Mouse (Mus musculus) forebrain, embryonic 13.5 days (tissue): ENCODE data around the gene Ppfibp2. TPM values are rescaled to one million over a fixed set of nuclear protein-coding genes. Genes with fewer than 3 reads are reported as not detected.

Experiments
- ATAC-seq: fragments of 200-750 bp; cut with Nextera tagmentation; 2 replicates; pipeline ENCODE4 v1.8.0; 2017
- H3K27ac ChIP-seq: fragments of 300-500 bp; sonication (generic); 2 replicates; pipeline ENCODE4 v1.5.1; 2015; ENCODE audit warnings: inconsistent platforms, mild to moderate bottlenecking, moderate library complexity
- H3K27me3 ChIP-seq: fragments of 300-500 bp; sonication (generic); 2 replicates; pipeline ENCODE4 v1.6.1; 2015; ENCODE audit warnings: mild to moderate bottlenecking, inconsistent platforms
- H3K36me3 ChIP-seq: fragments of 300-500 bp; sonication (generic); 2 replicates; pipeline ENCODE4 v1.6.1; 2015; ENCODE audit warnings: mild to moderate bottlenecking, inconsistent platforms; ENCODE audit not compliant: poor library complexity, severe bottlenecking
- H3K4me1 ChIP-seq: fragments of 300-500 bp; sonication (generic); 2 replicates; pipeline ENCODE4 v1.6.1; 2015; ENCODE audit warnings: inconsistent platforms
- H3K4me2 ChIP-seq: fragments of 300-500 bp; sonication (generic); 2 replicates; pipeline ENCODE4 v1.6.1; 2015; ENCODE audit warnings: inconsistent platforms, mild to moderate bottlenecking, moderate library complexity
- H3K4me3 ChIP-seq: fragments of 300-500 bp; sonication (generic); 2 replicates; pipeline ENCODE4 v1.5.1; 2015; ENCODE audit warnings: mild to moderate bottlenecking, inconsistent platforms
- H3K9ac ChIP-seq: fragments of 300-500 bp; sonication (generic); 2 replicates; pipeline ENCODE4 v1.6.1; 2015; ENCODE audit warnings: mild to moderate bottlenecking, inconsistent platforms
- H3K9me3 ChIP-seq: fragments of 300-500 bp; sonication (generic); replicated peaks from 2 replicates; pipeline ENCODE4 v1.6.1; 2016; ENCODE audit warnings: inconsistent platforms
- WGBS: fragments of 180-500 bp; shearing (Covaris S2); methylation state at CpG from one replicate; pipeline ENCODE4 v1.1.7; 2015; 5-methylcytosine and 5-hydroxymethylcytosine counted together
- polyA plus RNA-seq: library from polyadenylated mRNA; unstranded; fragments of >200 nt; fragmentation: Nextera tagmentation; extraction: Ambion mirVana; gene quantifications from 2 replicates; pipeline ENCODE4 v1.2.1, GENCODE M21; 2015

The Ppfibp2 gene
- polyA plus RNA-seq, 1 experiment from 2014 or later, result 1.1 TPM

DNA sequence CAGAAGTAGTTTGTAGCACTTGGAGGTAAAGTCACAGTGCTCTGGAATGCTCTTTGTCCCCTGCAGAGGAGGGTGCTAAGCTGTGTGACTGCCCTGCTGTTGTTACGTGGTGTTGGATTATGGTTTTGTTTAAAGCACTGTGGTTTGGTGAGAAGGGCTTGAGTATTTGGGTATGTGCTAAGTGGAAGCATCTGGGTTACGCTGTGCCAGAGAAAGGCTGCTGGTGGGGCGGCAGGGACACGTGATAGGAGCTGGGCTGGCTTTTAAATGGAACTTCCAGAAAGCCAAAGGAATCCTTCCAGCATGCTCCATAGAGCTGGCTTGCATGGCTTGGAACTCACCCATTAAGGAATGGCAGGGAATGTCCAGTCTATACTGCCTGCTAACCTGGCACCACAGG lies 24.2 kb downstream of the Ppfibp2 start:
- Histone ChIP-seq H3K9me3 (no peaks in the 10 kb centered on the region), H3K27me3 (no peaks in the 10 kb centered on the region), H3K27ac (no peak overlapping the region), H3K9ac (no peak overlapping the region), H3K4me1 (no peaks in the 10 kb centered on the region), H3K36me3 (no peaks in the 10 kb centered on the region), H3K4me2 (no peak overlapping the region), H3K4me3 (no peak overlapping the region)
- WGBS, result 74% methylated on average over 4 of the region's 4 CpGs
- ATAC-seq, result no peak

- no peak overlapping the region for H3K9ac ChIP-seq
- no peak overlapping the region for H3K27ac ChIP-seq
- H3K4me1 ChIP-seq, result no peaks in the 10 kb centered on the region
- 65% methylated on average over 3 of the region's 3 CpGs for WGBS
- H3K36me3 ChIP-seq, result no peaks in the 10 kb centered on the region
- H3K4me2 ChIP-seq, result no peak overlapping the region
- no peaks in the 10 kb centered on the region for H3K9me3 ChIP-seq
- no peak for ATAC-seq
- H3K27me3 ChIP-seq, result no peaks in the 10 kb centered on the region
- no peak overlapping the region for H3K4me3 ChIP-seq
Measured at GRCm38 (mm10) chr7:107620137-107620536, 25.1 kb downstream of the Ppfibp2 start.

DNA sequence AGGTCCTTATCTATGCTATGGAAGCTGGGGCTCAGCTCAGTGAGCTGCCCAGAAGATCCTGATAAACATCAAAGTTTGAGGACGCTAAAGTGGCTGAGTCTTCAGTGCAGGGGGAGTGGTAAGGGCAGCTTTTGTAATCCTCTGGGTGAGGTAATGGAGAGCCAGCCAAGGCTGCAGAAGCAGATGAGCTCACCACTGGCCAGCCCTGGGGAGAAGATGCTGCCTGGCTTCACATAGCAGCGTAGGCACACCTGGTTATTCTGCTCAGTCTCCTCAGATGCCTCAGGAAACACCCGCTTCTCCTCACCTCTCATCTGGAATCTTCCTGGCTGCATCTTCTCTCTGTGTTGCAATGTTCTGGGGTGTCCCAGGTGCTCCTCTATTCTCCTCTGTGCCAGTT lies 29.4 kb downstream of the Ppfibp2 start:
- Histone ChIP-seq H3K4me3 (no peak overlapping the region), H3K36me3 (no peaks in the 10 kb centered on the region), H3K27me3 (no peaks in the 10 kb centered on the region), H3K27ac (no peak overlapping the region), H3K4me2 (no peak overlapping the region), H3K4me1 (no peaks in the 10 kb centered on the region), H3K9me3 (no peaks in the 10 kb centered on the region), H3K9ac (no peak overlapping the region)
- WGBS, result 62% methylated on average over 3 of the region's 3 CpGs
- no peak for ATAC-seq

DNA sequence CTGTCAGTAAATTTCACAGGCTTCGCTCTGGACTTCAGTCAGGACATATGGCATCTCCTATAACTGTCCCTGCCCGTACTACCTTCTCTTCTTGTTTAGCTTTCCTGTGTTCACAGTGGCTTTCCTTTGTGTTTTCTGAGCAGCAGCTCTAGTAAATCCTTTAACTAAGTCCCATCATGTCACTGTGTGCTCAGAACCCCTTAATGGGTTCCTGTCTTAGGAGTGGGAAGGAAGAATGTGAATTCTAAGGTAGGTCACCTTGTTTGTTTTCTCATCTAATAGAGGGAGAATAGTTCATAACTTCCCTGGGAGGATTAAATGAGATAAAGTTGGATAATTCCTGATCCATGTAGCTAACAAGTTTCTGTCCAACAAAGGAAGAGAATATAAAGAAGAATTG lies 30.1 kb downstream of the Ppfibp2 start, which contains the start of gene 5330417H12Rik:
Gene 5330417H12Rik, minus strand, starts transcription at position 101 of the 400 bp plus-strand sequence.
- H3K4me2 ChIP-seq, result no peak within 1 kb of the TSS
- H3K27ac ChIP-seq, result no peak within 1 kb of the TSS
- no peaks in the 10 kb centered on the region for H3K4me1 ChIP-seq
- no peaks in the 10 kb centered on the region for H3K27me3 ChIP-seq
- H3K4me3 ChIP-seq, result no peak within 1 kb of the TSS
- H3K9ac ChIP-seq, result no peak within 1 kb of the TSS
- no peaks in the 10 kb centered on the region for H3K36me3 ChIP-seq
- WGBS, result 70% methylated on average over 2 of the region's 2 CpGs
- ATAC-seq, result no peak
- H3K9me3 ChIP-seq, result no peaks in the 10 kb centered on the region

- Histone ChIP-seq H3K36me3 (no peaks in the 10 kb centered on the region), H3K27me3 (no peaks in the 10 kb centered on the region), H3K9ac (no peak overlapping the region), H3K27ac (no peak overlapping the region), H3K4me2 (no peak overlapping the region), H3K9me3 (no peaks in the 10 kb centered on the region), H3K4me3 (no peak overlapping the region), H3K4me1 (no peaks in the 10 kb centered on the region)
- ATAC-seq, result no peak
- 87% methylated on average over 6 of the region's 6 CpGs for WGBS
Measured at GRCm38 (mm10) chr7:107625781-107626180, 30.8 kb downstream of the Ppfibp2 start.

DNA sequence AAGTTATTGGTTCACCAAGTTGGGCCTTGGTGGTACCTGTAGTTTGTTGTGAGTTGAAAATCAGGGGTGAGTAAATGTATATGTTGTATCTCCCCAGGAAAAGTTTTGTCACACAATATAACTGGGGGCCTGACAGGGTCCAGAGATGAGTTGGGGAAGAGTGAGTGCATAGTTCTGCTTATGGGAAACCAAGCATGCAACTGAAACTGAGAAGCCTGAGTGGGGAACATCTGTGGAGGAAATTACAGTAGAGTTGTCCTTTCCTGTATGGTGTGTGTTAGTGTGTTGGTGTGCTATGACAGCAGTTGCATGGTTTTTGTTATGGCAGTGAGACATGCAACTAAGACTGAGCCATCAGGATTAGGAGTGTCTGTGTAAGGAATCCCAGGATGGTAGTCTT lies 33.4 kb downstream of the Ppfibp2 start:
- no peak overlapping the region for H3K4me2 ChIP-seq
- no peak for ATAC-seq
- no peak overlapping the region for H3K27ac ChIP-seq
- H3K9me3 ChIP-seq, result no peaks in the 10 kb centered on the region
- H3K4me1 ChIP-seq, result no peaks in the 10 kb centered on the region
- H3K4me3 ChIP-seq, result no peak overlapping the region
- no peaks in the 10 kb centered on the region for H3K36me3 ChIP-seq
- no peak overlapping the region for H3K9ac ChIP-seq
- H3K27me3 ChIP-seq, result no peaks in the 10 kb centered on the region

GRCm38 (mm10) chr7:107633201-107633600 lies 38.2 kb downstream of the Ppfibp2 start:
- 87% methylated on average over 4 of the region's 4 CpGs for WGBS
- Histone ChIP-seq H3K4me3 (no peak overlapping the region), H3K36me3 (no peaks in the 10 kb centered on the region), H3K27me3 (no peaks in the 10 kb centered on the region), H3K4me1 (no peaks in the 10 kb centered on the region), H3K27ac (no peak overlapping the region), H3K9ac (no peak overlapping the region), H3K9me3 (no peaks in the 10 kb centered on the region), H3K4me2 (no peak overlapping the region)
- ATAC-seq, result no peak

- Histone ChIP-seq H3K27ac (no peak overlapping the region), H3K4me2 (no peak overlapping the region), H3K9ac (no peak overlapping the region), H3K9me3 (no peaks in the 10 kb centered on the region), H3K4me3 (no peak overlapping the region), H3K4me1 (0 out of 2 replicates have a peak, but pooled peaks cover under 1% of the 10 kb centered on the region), H3K27me3 (no peaks in the 10 kb centered on the region), H3K36me3 (no peaks in the 10 kb centered on the region)
- WGBS, result 86% methylated on average over 7 of the region's 7 CpGs
- ATAC-seq, result no peak
Measured at GRCm38 (mm10) chr7:107637398-107637797, 42.4 kb downstream of the Ppfibp2 start.

GRCm38 (mm10) chr7:107638026-107638425 lies 43.0 kb downstream of the Ppfibp2 start:
- no peak for ATAC-seq
- Histone ChIP-seq H3K4me1 (0 out of 2 replicates have a peak, but pooled peaks cover 6% of the 10 kb centered on the region), H3K27ac (no peak overlapping the region), H3K9me3 (no peaks in the 10 kb centered on the region), H3K4me2 (no peak overlapping the region), H3K9ac (no peak overlapping the region), H3K36me3 (no peaks in the 10 kb centered on the region), H3K27me3 (no peaks in the 10 kb centered on the region), H3K4me3 (no peak overlapping the region)
- WGBS, result 88% methylated on average over 5 of the region's 5 CpGs

DNA sequence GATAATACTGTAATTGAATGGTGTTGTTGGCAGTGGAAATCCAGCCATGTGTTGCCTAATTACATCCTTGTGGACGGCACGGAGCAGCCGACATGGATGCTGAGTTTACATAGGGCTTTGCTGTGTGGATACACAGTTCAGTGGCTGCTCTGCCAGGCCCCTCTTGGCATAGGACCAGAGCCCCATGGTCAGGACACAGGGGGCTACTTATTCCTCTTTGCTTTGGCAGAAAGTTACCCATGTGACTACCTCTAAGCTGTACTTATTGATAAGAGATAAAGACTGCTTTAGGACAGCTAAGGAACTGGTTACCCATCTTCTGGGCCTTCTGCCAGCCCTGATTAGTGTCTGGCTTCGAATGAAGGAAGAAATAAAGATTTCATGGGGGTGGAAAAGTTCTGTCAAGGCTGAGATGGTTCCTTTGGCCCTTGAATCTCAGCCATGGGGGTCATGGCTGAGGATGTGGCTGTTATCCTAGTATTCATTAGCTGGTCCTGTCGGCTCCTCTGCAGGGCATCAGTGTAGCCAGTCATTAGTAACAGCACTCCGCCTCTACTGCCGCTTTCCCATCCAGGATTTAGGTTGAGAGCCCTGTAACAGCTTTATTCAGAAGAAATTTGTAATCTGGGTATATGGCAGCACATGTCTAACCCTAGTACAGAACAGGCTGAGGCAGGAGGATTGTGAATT lies 47.7 kb downstream of the Ppfibp2 start:
- Histone ChIP-seq H3K9me3 (no peaks in the 10 kb centered on the region), H3K27ac (no peak overlapping the region), H3K27me3 (no peaks in the 10 kb centered on the region), H3K4me1 (0 out of 2 replicates have a peak, but pooled peaks cover 6% of the 10 kb centered on the region), H3K9ac (no peak overlapping the region), H3K4me3 (no peak overlapping the region), H3K36me3 (no peaks in the 10 kb centered on the region), H3K4me2 (no peak overlapping the region)
- ATAC-seq, result peak; percentile 63; the same call in 1 of the 2 replicates
- 67% methylated on average over 7 of the region's 7 CpGs for WGBS

DNA sequence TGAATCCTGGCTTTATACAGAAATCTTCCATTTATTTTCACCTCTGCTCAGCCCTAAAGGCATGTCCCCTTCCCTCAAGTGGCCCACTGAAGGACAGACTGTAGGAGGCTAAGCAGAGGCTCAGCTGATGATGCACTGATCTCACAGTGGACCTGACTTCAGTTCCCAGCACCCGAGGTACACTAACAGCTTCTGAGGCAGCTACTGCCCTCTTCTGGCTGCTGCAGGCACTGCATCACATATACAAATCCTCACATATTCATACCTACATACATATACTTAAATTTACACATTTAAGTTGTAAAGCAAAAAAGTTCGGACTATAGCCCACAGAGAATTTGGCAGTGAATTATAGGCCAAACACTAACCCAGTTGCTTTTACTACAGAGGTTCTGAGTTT lies 50.0 kb downstream of the Ppfibp2 start:
- 0 out of 2 replicates have a peak, but pooled peaks cover 6% of the 10 kb centered on the region for H3K4me1 ChIP-seq
- H3K9me3 ChIP-seq, result no peaks in the 10 kb centered on the region
- no peak overlapping the region for H3K4me2 ChIP-seq
- H3K27ac ChIP-seq, result no peak overlapping the region
- no peak overlapping the region for H3K4me3 ChIP-seq
- no peak overlapping the region for H3K9ac ChIP-seq
- no peaks in the 10 kb centered on the region for H3K36me3 ChIP-seq
- no peaks in the 10 kb centered on the region for H3K27me3 ChIP-seq
- ATAC-seq, result no peak
- 85% methylated on average over 2 of the region's 2 CpGs for whole genome bisulfite sequencing

DNA sequence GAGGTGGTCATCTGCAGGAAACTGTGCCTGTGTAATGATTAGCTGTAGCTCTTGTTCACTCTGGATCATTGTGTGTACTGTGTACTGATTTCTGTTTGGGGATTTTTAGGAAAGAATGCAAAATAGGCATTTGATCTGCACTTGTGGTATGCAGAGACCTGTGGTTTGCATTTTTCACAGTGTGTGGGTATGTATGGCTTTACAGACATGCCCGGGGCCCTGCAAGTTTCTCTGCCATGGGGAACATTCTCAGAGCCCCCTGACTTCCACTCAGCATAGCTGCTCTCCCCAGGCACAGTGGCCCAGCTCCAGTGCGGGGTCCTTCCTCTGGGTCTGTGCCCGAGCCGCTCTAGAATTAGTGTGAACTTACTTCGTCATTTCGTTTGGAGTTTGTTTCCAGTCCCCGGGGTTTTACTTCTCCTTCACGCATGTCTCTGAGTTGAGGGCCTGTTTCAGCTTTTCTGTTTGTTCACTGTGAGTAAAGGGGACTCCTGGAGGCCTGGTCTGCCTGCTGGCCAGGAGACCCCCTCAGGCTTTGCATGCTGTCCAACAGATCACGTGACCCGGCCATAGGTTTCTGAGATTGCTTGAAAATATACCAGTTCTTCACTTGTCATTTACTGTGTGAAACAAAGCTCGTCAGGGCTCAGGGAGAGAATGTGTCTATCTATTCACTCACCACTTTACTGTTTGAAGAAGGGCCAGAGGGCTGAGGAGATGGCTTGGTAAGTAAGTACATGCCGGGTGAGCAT lies 54.1 kb downstream of the Ppfibp2 start:
- Histone ChIP-seq H3K27me3 (no peaks in the 10 kb centered on the region), H3K4me2 (no peak overlapping the region), H3K27ac (no peak overlapping the region), H3K9ac (no peak overlapping the region), H3K9me3 (no peaks in the 10 kb centered on the region), H3K4me3 (no peak overlapping the region), H3K4me1 (no peaks in the 10 kb centered on the region), H3K36me3 (no peaks in the 10 kb centered on the region)
- ATAC-seq, result no peak
- 87% methylated on average over 12 of the region's 12 CpGs for WGBS
